Mouse (Mus musculus): Measurements from ENCODE around the gene Lrrc59. TPM values are rescaled to one million over a fixed set of nuclear protein-coding genes. Genes with fewer than 3 reads are reported as not detected.

Gene Lrrc59
- 324 and 412 TPM in 2 replicates for total RNA-seq (2012; rRNA removed)
- 325 and 338 TPM in 2 replicates for total RNA-seq (2014; rRNA removed)
- polyA plus RNA-seq (2012; ENCODE audit: insufficient read length, low read depth): 452 and 493 TPM in 2 replicates

DNA sequence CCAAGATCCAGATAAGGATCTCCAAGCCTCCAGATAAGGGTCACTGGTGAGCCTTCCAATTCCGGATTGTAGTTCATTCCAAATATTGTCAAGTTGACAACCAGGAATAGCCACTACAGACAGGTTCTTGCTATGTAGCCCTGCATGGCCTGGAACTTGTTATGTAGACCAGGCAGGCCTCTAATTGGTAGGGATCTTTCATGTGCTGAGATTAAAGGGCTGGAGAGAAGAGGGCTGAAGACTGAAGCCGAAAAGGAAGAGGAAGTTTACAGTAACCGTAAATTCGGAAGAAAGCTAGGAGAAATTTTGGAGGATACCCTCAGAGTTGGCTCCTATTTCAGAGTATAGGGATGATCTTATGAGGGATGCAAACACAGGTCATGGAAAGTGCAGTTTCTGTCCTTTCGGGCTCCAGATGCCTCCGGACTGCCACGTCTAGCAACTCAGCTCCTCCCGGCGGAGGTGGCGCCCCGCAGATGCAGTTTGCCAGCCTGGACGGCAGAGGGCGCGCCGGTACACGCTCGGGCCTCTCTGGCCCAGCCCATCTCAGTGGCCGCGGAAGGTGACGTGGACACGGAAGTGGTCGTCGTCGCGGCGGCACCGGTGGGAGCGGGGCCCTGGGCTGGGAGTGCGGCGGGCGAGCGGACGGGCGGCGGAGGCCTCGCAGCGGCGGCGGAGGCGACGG is at the start of gene Lrrc59:
Lrrc59 (plus strand) TSS at position 569 of the 685 bp plus-strand sequence.
- Histone ChIP-seq H3K27me3 (replicated peaks) (no peaks in the 10 kb centered on the region), H3K9me3 (replicated peaks; ENCODE audit: low read length) (no peaks in the 10 kb centered on the region), H3K4me3 (replicated peaks in 1 of 3; ENCODE audit: low read depth in 2 of 3, low read length in 2 of 3, poor library complexity in 1 of 3) (peak within 1 kb of the TSS; percentile 65 to 93 (median 89)), H3K4me2 (ENCODE audit: insufficient read depth, low read depth, poor library complexity, severe bottlenecking) (peak within 1 kb of the TSS; percentile 90), H3K9ac (ENCODE audit: insufficient read depth, low read depth) (peak within 1 kb of the TSS; percentile 93), H3K79me2 (replicated peaks; ENCODE audit: control insufficient read depth, extremely low read depth, insufficient read depth, poor library complexity, severe bottlenecking) (peaks cover 42% of the 10 kb centered on the region), H3K27ac (ENCODE audit: insufficient read depth, low read depth) (peak within 1 kb of the TSS; percentile 53), H3K36me3 (replicated peaks in 1 of 2; ENCODE audit: control insufficient read depth in 1 of 2, insufficient read depth in 1 of 2, low read length in 1 of 2) (peaks cover 22 to 34% of the 10 kb centered on the region in 2 experiments), H3K4me1 (ENCODE audit: control insufficient read depth in 1 of 2, insufficient read depth in 2 of 2) (peaks cover 2 to 29% of the 10 kb centered on the region in 2 experiments; a peak in 2 of 4 replicates)
- in situ Hi-C loops (cut with MboI; ENCODE audit: low pct_ligation_motif_present, low pct_unique_long_range_greater_than_20kb, low sequenced_read_pairs): no loop called here
- DNase-seq (ENCODE audit: extremely low read depth): peak; percentile 93
- TF ChIP-seq SIN3A (IDR thresholded peaks at IDR 0.05; ENCODE audit: low read length) (peak; percentile 98), UBTF (IDR thresholded peaks at IDR 0.05; ENCODE audit: low read depth, low read length) (no peak; the same call in 1 of the 2 replicates), GABPA (IDR thresholded peaks at IDR 0.05; ENCODE audit: insufficient replicate concordance, low read depth, low read length) (peak; percentile 95), ZNF384 (IDR thresholded peaks at IDR 0.05; ENCODE audit: low read depth, low read length) (no peak; the same call in 1 of the 2 replicates), TBP (conservative IDR thresholded peaks at IDR 0.05; ENCODE audit: low read depth, low read length) (peak; percentile 64; the same call in 1 of the 2 replicates), MAX (IDR thresholded peaks at IDR 0.05; ENCODE audit: low read length) (no peak; the same call in 1 of the 2 replicates), KAT2A (IDR thresholded peaks at IDR 0.05; ENCODE audit: insufficient replicate concordance, low read length) (peak; percentile 93; the same call in 1 of the 2 replicates), NELFE (IDR thresholded peaks at IDR 0.05; ENCODE audit: low read depth, low read length) (peak; percentile 93), ZKSCAN1 (IDR thresholded peaks at IDR 0.05; ENCODE audit: borderline replicate concordance, low read depth, low read length) (no peak), MAFK (IDR thresholded peaks at IDR 0.05; ENCODE audit: insufficient replicate concordance, low read length) (0 out of 2 replicates have a peak, but pooled peaks have one; percentile 16), HCFC1 (IDR thresholded peaks at IDR 0.05; ENCODE audit: low read depth, low read length) (peak; percentile 91), BHLHE40 (IDR thresholded peaks at IDR 0.05; ENCODE audit: low read depth, low read length) (peak; percentile 55; the same call in 1 of the 2 replicates), TCF12 (IDR thresholded peaks at IDR 0.05; ENCODE audit: low read depth, low read length) (peak; percentile 98), CHD2 (IDR thresholded peaks at IDR 0.05; ENCODE audit: low read length) (peak; percentile 57; the same call in 1 of the 2 replicates), RCOR1 (conservative IDR thresholded peaks at IDR 0.05; ENCODE audit: low read depth, low read length) (no peak), USF2 (conservative IDR thresholded peaks at IDR 0.05; ENCODE audit: low read depth, low read length) (no peak), SMC3 (IDR thresholded peaks at IDR 0.05; ENCODE audit: low read depth, low read length) (peak; percentile 57), MEF2A (IDR thresholded peaks at IDR 0.05; ENCODE audit: borderline replicate concordance, low read depth, low read length) (peak; percentile 90), CHD1 (IDR thresholded peaks at IDR 0.05; ENCODE audit: low read depth, low read length) (no peak), NRF1 (IDR thresholded peaks at IDR 0.05; ENCODE audit: low read depth, low read length) (peak; percentile 58), ETS1 (conservative IDR thresholded peaks at IDR 0.05; ENCODE audit: low read depth, low read length) (peak; percentile 42), CTCF (conservative IDR thresholded peaks at IDR 0.05 in 1 of 2, IDR thresholded peaks at IDR 0.05 in 1 of 2; ENCODE audit: low read depth in 2 of 2, low read length in 2 of 2) (peak; percentile 84 to 99), POLR2A (IDR thresholded peaks at IDR 0.05; ENCODE audit: low read depth, low read length) (peak; percentile 91), PAX5 (IDR thresholded peaks at IDR 0.05; ENCODE audit: low read length) (no peak), EP300 (IDR thresholded peaks at IDR 0.05; ENCODE audit: low read length) (no peak), ZC3H11A (IDR thresholded peaks at IDR 0.05; ENCODE audit: low read depth, low read length) (no peak), ELF1 (IDR thresholded peaks at IDR 0.05; ENCODE audit: low read depth, low read length) (peak; percentile 99), ZMIZ1 (IDR thresholded peaks at IDR 0.05; ENCODE audit: low read depth, low read length) (peak; percentile 95), POLR2AphosphoS2 (IDR thresholded peaks at IDR 0.05; ENCODE audit: low read depth, low read length) (peak; percentile 37; the same call in 1 of the 2 replicates), MYC (IDR thresholded peaks at IDR 0.05; ENCODE audit: low read depth, low read length) (no peak; the same call in 1 of the 2 replicates), MXI1 (IDR thresholded peaks at IDR 0.05; ENCODE audit: low read depth, low read length) (peak; percentile 82; the same call in 1 of the 2 replicates), IRF4 (IDR thresholded peaks at IDR 0.05; ENCODE audit: low read depth, low read length) (peak; percentile 85), JUND (conservative IDR thresholded peaks at IDR 0.05; ENCODE audit: low read depth, low read length) (no peak), E2F4 (IDR thresholded peaks at IDR 0.05; ENCODE audit: insufficient replicate concordance, low read depth, low read length) (no peak), RAD21 (IDR thresholded peaks at IDR 0.05; ENCODE audit: low read depth, low read length) (peak; percentile 25), JUN (IDR thresholded peaks at IDR 0.05; ENCODE audit: insufficient read depth, low read depth, low read length) (no peak), MAZ (IDR thresholded peaks at IDR 0.05; ENCODE audit: low read depth, low read length) (peak; percentile 52; the same call in 1 of the 2 replicates), USF1 (IDR thresholded peaks at IDR 0.05; ENCODE audit: low read depth, low read length) (no peak; the same call in 1 of the 2 replicates)
- dilution Hi-C loops (cut with MboI; ENCODE audit: extremely low pct_ligation_motif_present, extremely low pct_unique_long_range_greater_than_20kb, low sequenced_read_pairs): no loop called here
